9 mouse cellular contexts compared by ENCODE assay signal in the genomic region with DNA sequence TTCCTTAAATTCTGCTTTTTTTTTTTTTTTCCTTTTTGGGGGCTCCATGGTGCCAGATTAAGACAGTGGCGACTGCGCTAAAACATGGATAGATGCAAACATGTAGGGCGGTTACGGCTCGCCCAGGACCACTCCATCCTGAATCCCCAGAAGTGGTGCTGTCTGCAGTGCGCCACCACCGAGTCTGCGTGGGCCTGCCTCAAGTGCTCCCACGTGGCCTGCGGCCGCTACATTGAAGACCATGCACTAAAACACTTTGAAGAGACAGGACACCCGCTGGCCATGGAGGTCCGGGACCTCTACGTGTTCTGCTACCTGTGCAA. TPM values are rescaled to one million over a fixed set of nuclear protein-coding genes. Genes with fewer than 3 reads are reported as not detected.
A peak's percentile ranks its signal among the peaks of the same experiment; 100 is the strongest.
DNase-seq lines count a peak whose midpoint lies in the region; ATAC-seq and TF ChIP-seq lines count a peak whose summit lies in the region.
"Had no signal": no experiment of that assay in that cellular context is flagged by ENCODE, and none has a peak within 500 bp of the region (broad histone marks: within the 10 kb centered on the region; RNA-seq: fewer than 3 reads in every experiment).

No protein-coding gene starts in this region.

- peak overlapping the region; percentile 58 for H3K9ac ChIP-seq in hindbrain, embryonic 12.5 days
- H3K9ac ChIP-seq in midbrain, embryonic 12.5 days (replicated peaks), result peak overlapping the region; percentile 20; the same call in 1 of the 2 replicates

- DNase-seq in kidney, adult 2 months, result no peak
- no peak for DNase-seq in kidney, postnatal 25 days
- no peak for DNase-seq in embryonic facial prominence, embryonic 10.5 days (ENCODE audit: low spot score)
- DNase-seq in layer of hippocampus, adult 9-10 months (ENCODE audit: low spot score), result no peak
- no peak for DNase-seq in frontal cortex, postnatal 10 days (ENCODE audit: low spot score in 2 of 2)
- DNase-seq in B cell, adult 2 months, result no peak

- no peaks in the 10 kb centered on the region for H3K9me3 ChIP-seq in embryonic facial prominence, embryonic 10.5 days
- H3K9me3 ChIP-seq in hindbrain, embryonic 12.5 days (replicated peaks), result no peaks in the 10 kb centered on the region
- H3K9me3 ChIP-seq in midbrain, embryonic 12.5 days, result no peaks in the 10 kb centered on the region

- no peak for TF ChIP-seq POLR2A in kidney, adult 2 months (IDR thresholded peaks at IDR 0.05; ENCODE audit: low read depth, low read length)

- peak; percentile 38 for ATAC-seq in hindbrain, embryonic 12.5 days (ENCODE audit: low FRiP score)
- peak; percentile 38; the same call in 1 of the 2 replicates for ATAC-seq in midbrain, embryonic 12.5 days (ENCODE audit: low FRiP score, low read depth)

- no peaks in the 10 kb centered on the region for H3K27me3 ChIP-seq in kidney, adult 2 months (replicated peaks; ENCODE audit: control insufficient read depth, insufficient read depth, low read length)
- H3K27me3 ChIP-seq in embryonic facial prominence, embryonic 10.5 days (replicated peaks; ENCODE audit: low read depth, poor library complexity, severe bottlenecking), result peaks cover 44% of the 10 kb centered on the region
- H3K27me3 ChIP-seq in hindbrain, embryonic 12.5 days, result peaks cover 27% of the 10 kb centered on the region
- H3K27me3 ChIP-seq in midbrain, embryonic 12.5 days, result peaks cover 32% of the 10 kb centered on the region
- H3K27me3 ChIP-seq: Patski had no signal

- no peak overlapping the region for H3K27ac ChIP-seq in kidney, adult 2 months (ENCODE audit: insufficient read depth, low read depth, low read length)
- H3K27ac ChIP-seq in embryonic facial prominence, embryonic 10.5 days (replicated peaks), result peak overlapping the region; percentile 71; the same call in 1 of the 2 replicates
- no peak overlapping the region for H3K27ac ChIP-seq in hindbrain, embryonic 12.5 days
- H3K27ac ChIP-seq in midbrain, embryonic 12.5 days (replicated peaks), result no peak overlapping the region

- 44% methylated on average over 14 of the region's 14 CpGs for WGBS in kidney, adult 2 months
- 8% methylated on average over 14 of the region's 14 CpGs for WGBS in embryonic facial prominence, embryonic 10.5 days
- WGBS in hindbrain, embryonic 12.5 days, result 7% methylated on average over 14 of the region's 14 CpGs
- WGBS in midbrain, embryonic 12.5 days, result 6% methylated on average over 14 of the region's 14 CpGs

- no peak for TF ChIP-seq CTCF in kidney, adult 2 months (conservative IDR thresholded peaks at IDR 0.05; ENCODE audit: insufficient read depth, insufficient read length, low read depth, low read length)

- no peaks in the 10 kb centered on the region for H3K36me3 ChIP-seq in kidney, adult 2 months (ENCODE audit: control insufficient read depth, insufficient read depth, low read length)
- peaks cover 22% of the 10 kb centered on the region for H3K36me3 ChIP-seq in embryonic facial prominence, embryonic 10.5 days (replicated peaks)
- peaks cover 15% of the 10 kb centered on the region for H3K36me3 ChIP-seq in hindbrain, embryonic 12.5 days
- H3K36me3 ChIP-seq in midbrain, embryonic 12.5 days, result peaks cover 26% of the 10 kb centered on the region

- H3K4me1 ChIP-seq in kidney, adult 2 months (ENCODE audit: control insufficient read depth, insufficient read depth, low read length), result peaks cover 3% of the 10 kb centered on the region; the same call in 1 of the 2 replicates
- H3K4me1 ChIP-seq in embryonic facial prominence, embryonic 10.5 days, result peaks cover 26% of the 10 kb centered on the region
- H3K4me1 ChIP-seq in hindbrain, embryonic 12.5 days, result peaks cover 18% of the 10 kb centered on the region
- peaks cover 19% of the 10 kb centered on the region for H3K4me1 ChIP-seq in midbrain, embryonic 12.5 days

- H3K4me3 ChIP-seq in kidney, adult 2 months (ENCODE audit: insufficient read depth, low read depth, low read length), result peak overlapping the region; percentile 46
- peak overlapping the region; percentile 63 for H3K4me3 ChIP-seq in embryonic facial prominence, embryonic 10.5 days
- H3K4me3 ChIP-seq in hindbrain, embryonic 12.5 days, result peak overlapping the region; percentile 36
- peak overlapping the region; percentile 32 for H3K4me3 ChIP-seq in midbrain, embryonic 12.5 days

- peak overlapping the region; percentile 72 for H3K4me2 ChIP-seq in hindbrain, embryonic 12.5 days (replicated peaks)
- peak overlapping the region; percentile 53 for H3K4me2 ChIP-seq in midbrain, embryonic 12.5 days (replicated peaks)

RNA-seq across cellular contexts. Expression of gene Tomm6, which starts 16.2 kb away (rescaled TPM):
- polyA plus RNA-seq in kidney, adult 2 months (2012; rRNA removed), result 103 and 153 TPM in 2 replicates
- polyA plus RNA-seq in embryonic facial prominence, embryonic 10.5 days (2016; fragmentation: Nextera tagmentation; extraction: Ambion mirVana), result 378 and 379 TPM in 2 replicates
- polyA plus RNA-seq in hindbrain, embryonic 12.5 days (2016; fragmentation: Nextera tagmentation; extraction: Ambion mirVana), result 320 and 339 TPM in 2 replicates
- 337 and 352 TPM in 2 replicates for polyA plus RNA-seq in midbrain, embryonic 12.5 days (2016; fragmentation: Nextera tagmentation; extraction: Ambion mirVana)

RNA-seq across cellular contexts. Expression of gene Frs3, which starts 16.9 kb away (rescaled TPM):
- 28.9 and 39.5 TPM in 2 replicates for polyA plus RNA-seq in kidney, adult 2 months (2012; rRNA removed)
- 7.3 and 8.3 TPM in 2 replicates for polyA plus RNA-seq in embryonic facial prominence, embryonic 10.5 days (2016; fragmentation: Nextera tagmentation; extraction: Ambion mirVana)
- 18.7 and 18.9 TPM in 2 replicates for polyA plus RNA-seq in hindbrain, embryonic 12.5 days (2016; fragmentation: Nextera tagmentation; extraction: Ambion mirVana)
- polyA plus RNA-seq in midbrain, embryonic 12.5 days (2016; fragmentation: Nextera tagmentation; extraction: Ambion mirVana), result 18.8 and 19.4 TPM in 2 replicates

RNA-seq across cellular contexts. Expression of gene Gm21981, which starts 22.3 kb away (rescaled TPM):
- polyA plus RNA-seq in kidney, adult 2 months (2012; rRNA removed), result 1.1 and 2.1 TPM in 2 replicates
- polyA plus RNA-seq in embryonic facial prominence, embryonic 10.5 days (2016; fragmentation: Nextera tagmentation; extraction: Ambion mirVana), result 0.21 and 0.24 TPM in 2 replicates
- polyA plus RNA-seq in hindbrain, embryonic 12.5 days (2016; fragmentation: Nextera tagmentation; extraction: Ambion mirVana), result 0.23 and 0.27 TPM in 2 replicates
- 0.34 and 0.41 TPM in 2 replicates for polyA plus RNA-seq in midbrain, embryonic 12.5 days (2016; fragmentation: Nextera tagmentation; extraction: Ambion mirVana)

RNA-seq across cellular contexts. Expression of gene Prickle4, which starts 22.6 kb away (rescaled TPM):
- polyA plus RNA-seq in kidney, adult 2 months (2012; rRNA removed), result 7.0 and 9.0 TPM in 2 replicates
- 0.35 TPM in 1 of 2 replicates, not detected in the other for polyA plus RNA-seq in embryonic facial prominence, embryonic 10.5 days (2016; fragmentation: Nextera tagmentation; extraction: Ambion mirVana)
- polyA plus RNA-seq in hindbrain, embryonic 12.5 days (2016; fragmentation: Nextera tagmentation; extraction: Ambion mirVana), result 0.63 and 1.2 TPM in 2 replicates
- 0.57 and 1.3 TPM in 2 replicates for polyA plus RNA-seq in midbrain, embryonic 12.5 days (2016; fragmentation: Nextera tagmentation; extraction: Ambion mirVana)

RNA-seq across cellular contexts. Expression of gene Usp49, which starts 41.5 kb away (rescaled TPM):
- polyA plus RNA-seq in kidney, adult 2 months (2012; rRNA removed), result 5.1 and 5.3 TPM in 2 replicates
- 4.1 and 5.4 TPM in 2 replicates for polyA plus RNA-seq in embryonic facial prominence, embryonic 10.5 days (2016; fragmentation: Nextera tagmentation; extraction: Ambion mirVana)
- polyA plus RNA-seq in hindbrain, embryonic 12.5 days (2016; fragmentation: Nextera tagmentation; extraction: Ambion mirVana), result 10.5 and 12.3 TPM in 2 replicates
- 10.5 and 11.9 TPM in 2 replicates for polyA plus RNA-seq in midbrain, embryonic 12.5 days (2016; fragmentation: Nextera tagmentation; extraction: Ambion mirVana)
